Mouse (Mus musculus): ENCODE measurements around the gene 2810021J22Rik. TPM values are rescaled to one million over a fixed set of nuclear protein-coding genes. Genes with fewer than 3 reads are reported as not detected.

Gene 2810021J22Rik
- total RNA-seq, 2 experiments from 2014 or later = 10.9 to 11.5 TPM

- Histone ChIP-seq H3K4me3 (no peak overlapping the region), H3K27ac (no peak overlapping the region)
- TF ChIP-seq CTCF (IDR thresholded peaks at IDR 0.05) = no peak
- DNase-seq (ENCODE audit: extremely low spot score in 1 of 2, low spot score in 2 of 2) = no peak
- intact Hi-C loops (cut with DNase I) = loop anchor here (5.0 kb wide), 1 partner anchor 379 kb away; no protein-coding TSS in a partner anchor
Measured at GRCm38 (mm10) chr11:58918759-58919158, 51.7 kb downstream of the 2810021J22Rik start.

GRCm38 (mm10) chr11:58922420-58922819 is 55.4 kb downstream of the 2810021J22Rik start:
- no peak for DNase-seq (ENCODE audit: extremely low spot score in 1 of 2, low spot score in 2 of 2)
- no peak overlapping the region for H3K27ac ChIP-seq
- no peak for TF ChIP-seq CTCF (IDR thresholded peaks at IDR 0.05)
- H3K4me3 ChIP-seq = no peak overlapping the region
- intact Hi-C loops (cut with DNase I) = no loop called here

GRCm38 (mm10) chr11:58926651-58927050 is 59.6 kb downstream of the 2810021J22Rik start:
- Histone ChIP-seq H3K4me3 (no peak overlapping the region), H3K27ac (no peak overlapping the region)
- TF ChIP-seq CTCF (IDR thresholded peaks at IDR 0.05) = no peak
- no peak for DNase-seq (ENCODE audit: extremely low spot score in 1 of 2, low spot score in 2 of 2)
- intact Hi-C loops (cut with DNase I) = no loop called here

GRCm38 (mm10) chr11:58927053-58927452 is 60.0 kb downstream of the 2810021J22Rik start:
- no peak for DNase-seq (ENCODE audit: extremely low spot score in 1 of 2, low spot score in 2 of 2)
- intact Hi-C loops (cut with DNase I) = no loop called here
- no peak for TF ChIP-seq CTCF (IDR thresholded peaks at IDR 0.05)
- no peak overlapping the region for H3K4me3 ChIP-seq
- H3K27ac ChIP-seq = no peak overlapping the region

- DNase-seq (ENCODE audit: extremely low spot score in 1 of 2, low spot score in 2 of 2) = peak in 1 of 2 experiments; percentile 36
- H3K27ac ChIP-seq = no peak overlapping the region
- intact Hi-C loops (cut with DNase I) = no loop called here
- TF ChIP-seq CTCF (IDR thresholded peaks at IDR 0.05) = peak; percentile 74
- peak overlapping the region; percentile 27; the same call in 1 of the 2 replicates for H3K4me3 ChIP-seq
Measured at GRCm38 (mm10) chr11:58927790-58928651, 61.0 kb downstream of the 2810021J22Rik start.

- Histone ChIP-seq H3K4me3 (no peak overlapping the region), H3K27ac (no peak overlapping the region)
- intact Hi-C loops (cut with DNase I) = no loop called here
- no peak for DNase-seq (ENCODE audit: extremely low spot score in 1 of 2, low spot score in 2 of 2)
- TF ChIP-seq CTCF (IDR thresholded peaks at IDR 0.05) = no peak
Measured at GRCm38 (mm10) chr11:58929055-58929454, 62.0 kb downstream of the 2810021J22Rik start.

- intact Hi-C loops (cut with DNase I) = no loop called here
- Histone ChIP-seq H3K4me3 (no peak overlapping the region), H3K27ac (no peak overlapping the region)
- no peak for TF ChIP-seq CTCF (IDR thresholded peaks at IDR 0.05)
- DNase-seq (ENCODE audit: extremely low spot score in 1 of 2, low spot score in 2 of 2) = no peak
Measured at GRCm38 (mm10) chr11:58929641-58930040, 62.6 kb downstream of the 2810021J22Rik start.

- Histone ChIP-seq H3K4me3 (no peak overlapping the region), H3K27ac (no peak overlapping the region)
- TF ChIP-seq CTCF (IDR thresholded peaks at IDR 0.05) = no peak
- DNase-seq (ENCODE audit: extremely low spot score in 1 of 2, low spot score in 2 of 2) = no peak
- intact Hi-C loops (cut with DNase I) = no loop called here
Measured at GRCm38 (mm10) chr11:58930254-58930653, 63.2 kb downstream of the 2810021J22Rik start.

GRCm38 (mm10) chr11:58931576-58931975 is 64.6 kb downstream of the 2810021J22Rik start:
- no peak overlapping the region for H3K4me3 ChIP-seq
- intact Hi-C loops (cut with DNase I) = no loop called here
- TF ChIP-seq CTCF (IDR thresholded peaks at IDR 0.05) = peak; percentile 17; the same call in 1 of the 2 replicates
- DNase-seq (ENCODE audit: extremely low spot score in 1 of 2, low spot score in 2 of 2) = no peak
- no peak overlapping the region for H3K27ac ChIP-seq

Other genes with a start within 250 kb of the 2810021J22Rik start
- not detected for gene Olfr323, start 236.7 kb upstream of the 2810021J22Rik start, total RNA-seq (2021)
- not detected for gene Trim58, start 226.8 kb upstream of the 2810021J22Rik start, total RNA-seq (2021)
- gene Olfr322, start 208.4 kb upstream of the 2810021J22Rik start, total RNA-seq (2021) = not detected
- gene Olfr320, start 186.1 kb upstream of the 2810021J22Rik start, total RNA-seq (2021) = not detected
- gene Olfr319, start 168.1 kb upstream of the 2810021J22Rik start, total RNA-seq (2021) = not detected
- gene Olfr318, start 143.2 kb upstream of the 2810021J22Rik start, total RNA-seq (2021) = not detected
- under 1 TPM in 1 of 2 experiments, not detected in 1; 0.23 TPM for gene Olfr317, start 128.0 kb upstream of the 2810021J22Rik start, total RNA-seq (2021)
- gene Olfr316, start 114.5 kb upstream of the 2810021J22Rik start, total RNA-seq (2021) = 1 to 10 TPM; 1.2 to 1.4 TPM
- not detected for gene Olfr315, start 94.0 kb upstream of the 2810021J22Rik start, total RNA-seq (2021)
- not detected for gene Olfr314, start 84.3 kb upstream of the 2810021J22Rik start, total RNA-seq (2021)
- gene Fam183b, start 65.3 kb upstream of the 2810021J22Rik start, total RNA-seq (2021) = 1 to 10 TPM; 1.4 to 3.5 TPM
- not detected for gene Olfr313, start 52.2 kb upstream of the 2810021J22Rik start, total RNA-seq (2021)
- under 1 TPM in 1 of 2 experiments, not detected in 1; 0.09 TPM for gene Olfr312, start 38.0 kb upstream of the 2810021J22Rik start, total RNA-seq (2021)
- under 1 TPM in 1 of 2 experiments, not detected in 1; 0.26 TPM for gene Olfr311, start 28.0 kb upstream of the 2810021J22Rik start, total RNA-seq (2021)
- 10 to 100 TPM; 17.3 to 20.2 TPM for gene Gm12258, start 20.1 kb upstream of the 2810021J22Rik start, total RNA-seq (2021)
- 1 to 10 TPM; 8.2 to 9.0 TPM for gene Zfp39, start 37.0 kb downstream of the 2810021J22Rik start, total RNA-seq (2021)
- gene Btnl10, start 50.7 kb downstream of the 2810021J22Rik start, total RNA-seq (2021) = not detected
- 100 to 1,000 TPM; 445 to 469 TPM for gene Rnf187, start 71.7 kb downstream of the 2810021J22Rik start, total RNA-seq (2021)
- gene Hist3h2ba, start 81.7 kb downstream of the 2810021J22Rik start, total RNA-seq (2021) = 10 to 100 TPM; 88.5 to 98.9 TPM
- 10 to 100 TPM; 55.5 to 59.1 TPM for gene Hist3h2a, start 87.5 kb downstream of the 2810021J22Rik start, total RNA-seq (2021)
- gene Trim17, start 87.5 kb downstream of the 2810021J22Rik start, total RNA-seq (2021) = 1 to 10 TPM; 4.8 to 4.9 TPM
- gene Trim11, start 110.9 kb downstream of the 2810021J22Rik start, total RNA-seq (2021) = 10 to 100 TPM; 25.6 to 26.1 TPM

Data from left cerebral cortex, adult 2 months (tissue).